Mouse (Mus musculus) lung, postnatal 0 days (tissue): ENCODE results near the gene Lypd6b. TPM values are rescaled to one million over a fixed set of nuclear protein-coding genes. Genes with fewer than 3 reads are reported as not detected.

Source experiments
- ATAC-seq: fragments of 200-750 bp; cut with Nextera tagmentation; 2 replicates; pipeline ENCODE4 v1.8.0; 2017; ENCODE audit warnings: moderate library complexity
- DNase-seq: peaks from one replicate; pipeline ENCODE4 v3.0.0-alpha.2; 2016; ENCODE audit warnings: low spot score
- H3K27ac ChIP-seq: fragments of 300-500 bp; sonication (generic); 2 replicates; pipeline ENCODE4 v1.5.1; 2014; ENCODE audit warnings: antibody characterized with exemption, mild to moderate bottlenecking, low read length, mixed read lengths
- H3K27me3 ChIP-seq: fragments of 300-500 bp; sonication (generic); replicated peaks from 2 replicates; pipeline ENCODE4 v1.6.1; 2014; ENCODE audit warnings: low read length, mixed read lengths; ENCODE audit not compliant: insufficient read depth
- H3K36me3 ChIP-seq: fragments of 300-500 bp; sonication (generic); 2 replicates; pipeline ENCODE4 v1.6.1; 2014; ENCODE audit warnings: low read length, mixed read lengths; ENCODE audit not compliant: insufficient read depth
- H3K4me1 ChIP-seq: fragments of 300-500 bp; sonication (generic); 2 replicates; pipeline ENCODE4 v1.6.1; 2014; ENCODE audit warnings: antibody characterized with exemption, low read depth, low read length, mixed read lengths; ENCODE audit not compliant: insufficient read depth
- H3K4me2 ChIP-seq: fragments of 300-500 bp; sonication (generic); replicated peaks from 2 replicates; pipeline ENCODE4 v1.6.1; 2014; ENCODE audit warnings: low read depth, mild to moderate bottlenecking, low read length, moderate library complexity, mixed read lengths
- H3K4me3 ChIP-seq: fragments of 300-500 bp; sonication (generic); 2 replicates; pipeline ENCODE4 v1.5.1; 2014; ENCODE audit warnings: low read depth, low read length
- H3K9ac ChIP-seq: fragments of 300-500 bp; sonication (generic); replicated peaks from 2 replicates; pipeline ENCODE4 v1.6.1; 2014; ENCODE audit warnings: low read depth, mild to moderate bottlenecking
- H3K9me3 ChIP-seq: fragments of 300-500 bp; sonication (generic); 2 replicates; pipeline ENCODE4 v1.6.1; 2016; ENCODE audit warnings: low read length, mixed read lengths
- CTCF ChIP-seq: IDR thresholded peaks from 2 replicates; pipeline ENCODE4 v1.5.1; 2016; ENCODE audit warnings: antibody characterized with exemption, mild to moderate bottlenecking
- EP300 ChIP-seq: IDR thresholded peaks from 2 replicates; pipeline ENCODE4 v1.6.1; 2016; ENCODE audit warnings: antibody characterized with exemption, mild to moderate bottlenecking, control low read depth
- WGBS: fragments of 180-500 bp; shearing (Covaris S2); extraction: QIAGEN DNeasy Blood & Tissue Kit; methylation state at CpG from one replicate; pipeline ENCODE4 v1.1.7; 2014; 5-methylcytosine and 5-hydroxymethylcytosine counted together
- polyA plus RNA-seq: library from polyadenylated mRNA; unstranded; fragments of >200 nt; fragmentation: Nextera tagmentation; extraction: Ambion mirVana; gene quantifications from 2 replicates; pipeline ENCODE4 v1.2.1, GENCODE M21; 2015

Gene Lypd6b
- polyA plus RNA-seq, 1 experiment from 2014 or later: 3.9 TPM

- H3K36me3 ChIP-seq: no peaks in the 10 kb centered on the region
- H3K27ac ChIP-seq: no peak overlapping the region
- no peaks in the 10 kb centered on the region for H3K4me1 ChIP-seq
- no peaks in the 10 kb centered on the region for H3K27me3 ChIP-seq
- ATAC-seq: no peak
- no peak overlapping the region for H3K9ac ChIP-seq
- TF ChIP-seq EP300: no peak
- TF ChIP-seq CTCF: no peak
- H3K9me3 ChIP-seq: no peaks in the 10 kb centered on the region
- no peak for DNase-seq
- WGBS: 89% methylated on average over 1 of the region's 1 CpGs
- H3K4me2 ChIP-seq: no peak overlapping the region
- no peak overlapping the region for H3K4me3 ChIP-seq
These were observed 93.5 kb downstream of the Lypd6b start for GRCm38 (mm10) chr2:49881002-49881401.

DNA sequence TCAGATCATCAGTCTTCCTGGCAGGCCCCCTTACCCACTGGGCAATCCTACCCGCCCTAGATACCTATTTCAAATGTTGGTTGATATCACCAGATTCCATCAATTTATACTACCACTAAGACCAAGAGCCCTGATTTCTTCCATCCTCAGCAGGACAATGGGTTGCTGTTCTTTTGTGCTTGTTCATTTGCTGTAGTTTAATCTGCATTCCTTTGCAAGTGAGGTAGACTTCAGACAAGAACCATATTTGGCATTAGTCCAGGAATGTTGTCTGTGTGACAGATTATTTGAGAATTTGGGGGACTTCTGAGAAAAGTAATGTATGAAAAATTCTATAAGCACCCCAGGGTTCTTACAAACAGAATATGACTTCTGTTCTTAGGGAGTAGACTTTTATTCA, 95.0 kb downstream of the Lypd6b start:
- ATAC-seq (no peak), DNase-seq (no peak)
- Histone ChIP-seq H3K27me3 (no peaks in the 10 kb centered on the region), H3K4me3 (no peak overlapping the region), H3K9me3 (no peaks in the 10 kb centered on the region), H3K36me3 (no peaks in the 10 kb centered on the region), H3K9ac (no peak overlapping the region), H3K4me1 (no peaks in the 10 kb centered on the region), H3K27ac (no peak overlapping the region), H3K4me2 (no peak overlapping the region)
- TF ChIP-seq EP300 (no peak), CTCF (no peak)
- 70% methylated on average over 1 of the region's 1 CpGs for WGBS

GRCm38 (mm10) chr2:49883990-49884389, 96.5 kb downstream of the Lypd6b start:
- DNase-seq: no peak
- no peaks in the 10 kb centered on the region for H3K36me3 ChIP-seq
- ATAC-seq: no peak
- WGBS: 51% methylated on average over 3 of the region's 3 CpGs
- H3K27me3 ChIP-seq: no peaks in the 10 kb centered on the region
- no peaks in the 10 kb centered on the region for H3K9me3 ChIP-seq
- no peak overlapping the region for H3K4me3 ChIP-seq
- H3K9ac ChIP-seq: no peak overlapping the region
- TF ChIP-seq CTCF: no peak
- TF ChIP-seq EP300: no peak
- H3K4me2 ChIP-seq: no peak overlapping the region
- H3K27ac ChIP-seq: no peak overlapping the region
- no peaks in the 10 kb centered on the region for H3K4me1 ChIP-seq

- DNase-seq (no peak), ATAC-seq (no peak)
- no peak for TF ChIP-seq CTCF
- Histone ChIP-seq H3K4me1 (no peaks in the 10 kb centered on the region), H3K27me3 (no peaks in the 10 kb centered on the region), H3K36me3 (no peaks in the 10 kb centered on the region), H3K9ac (no peak overlapping the region), H3K27ac (no peak overlapping the region), H3K9me3 (no peaks in the 10 kb centered on the region), H3K4me2 (no peak overlapping the region), H3K4me3 (no peak overlapping the region)
- 59% methylated on average over 4 of the region's 4 CpGs for WGBS
These were observed 98.7 kb downstream of the Lypd6b start for GRCm38 (mm10) chr2:49886209-49886608.

GRCm38 (mm10) chr2:49888346-49888745, 100.9 kb downstream of the Lypd6b start:
- Histone ChIP-seq H3K4me1 (no peaks in the 10 kb centered on the region), H3K9me3 (no peaks in the 10 kb centered on the region), H3K9ac (no peak overlapping the region), H3K4me2 (no peak overlapping the region), H3K27me3 (no peaks in the 10 kb centered on the region), H3K27ac (no peak overlapping the region), H3K4me3 (no peak overlapping the region), H3K36me3 (no peaks in the 10 kb centered on the region)
- 74% methylated on average over 4 of the region's 4 CpGs for WGBS
- no peak for DNase-seq
- TF ChIP-seq CTCF: no peak
- no peak for TF ChIP-seq EP300
- no peak for ATAC-seq

- 23% methylated on average over 2 of the region's 2 CpGs for WGBS
- Histone ChIP-seq H3K27ac (no peak overlapping the region), H3K4me3 (no peak overlapping the region), H3K4me2 (no peak overlapping the region), H3K4me1 (no peaks in the 10 kb centered on the region), H3K36me3 (no peaks in the 10 kb centered on the region), H3K9me3 (no peaks in the 10 kb centered on the region), H3K27me3 (no peaks in the 10 kb centered on the region), H3K9ac (no peak overlapping the region)
- peak; percentile 23 for DNase-seq
- TF ChIP-seq EP300 (no peak), CTCF (no peak)
- no peak for ATAC-seq
These were observed 103.2 kb downstream of the Lypd6b start for GRCm38 (mm10) chr2:49890727-49891126.

DNA sequence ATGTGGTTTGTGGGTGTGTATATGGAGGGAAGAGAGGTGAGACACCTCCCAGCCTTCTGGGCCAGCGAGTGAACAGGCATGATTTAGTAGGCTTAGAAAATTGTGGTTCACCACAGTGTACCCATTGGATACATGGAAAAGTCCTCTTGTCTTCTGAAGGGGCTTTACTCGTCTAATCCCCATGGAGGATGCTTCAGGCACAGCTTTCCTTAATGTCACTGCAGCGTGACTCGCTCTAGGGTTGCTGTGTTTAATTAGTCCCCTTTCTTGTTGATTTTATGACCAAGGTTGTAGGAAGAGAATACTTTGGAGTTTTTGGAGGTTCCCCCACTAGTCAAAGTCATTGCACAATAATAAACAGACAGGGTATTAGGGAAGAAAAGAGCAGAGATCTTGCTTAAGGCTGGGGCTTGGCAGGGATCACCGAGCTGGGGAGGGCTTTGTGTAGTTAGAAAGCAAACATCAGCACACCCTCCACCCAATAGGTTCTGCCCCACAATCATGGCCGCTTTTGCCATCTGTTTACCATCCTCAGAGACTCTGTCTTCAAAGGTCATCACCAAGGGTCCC, 122.4 kb downstream of the Lypd6b start:
- ATAC-seq (no peak), DNase-seq (no peak)
- 72% methylated on average over 6 of the region's 6 CpGs for WGBS
- no peaks in the 10 kb centered on the region for H3K4me1 ChIP-seq
- no peak overlapping the region for H3K27ac ChIP-seq
- no peak overlapping the region for H3K9ac ChIP-seq
- H3K27me3 ChIP-seq: no peaks in the 10 kb centered on the region
- no peaks in the 10 kb centered on the region for H3K9me3 ChIP-seq
- no peaks in the 10 kb centered on the region for H3K36me3 ChIP-seq
- no peak overlapping the region for H3K4me3 ChIP-seq
- TF ChIP-seq CTCF (no peak), EP300 (no peak)
- H3K4me2 ChIP-seq: no peak overlapping the region
